Mouse (Mus musculus) embryo, embryonic 10 days (tissue): ENCODE measurements around the gene Ikzf2.
A peak's percentile ranks its signal among the peaks of the same experiment; 100 is the strongest.

Experiments used
- DNase-seq: peaks from one replicate; pipeline ENCODE4 v3.0.0-alpha.2; 2015; ENCODE audit warnings: low spot score

The Ikzf2 gene

GRCm38 (mm10) chr1:69659779-69660178 lies 27.3 kb downstream of the Ikzf2 start:
- DNase-seq: no peak

- DNase-seq: peak; percentile 13
These were observed 29.0 kb downstream of the Ikzf2 start for GRCm38 (mm10) chr1:69658051-69658450.

- DNase-seq: no peak
These were observed 29.6 kb downstream of the Ikzf2 start for GRCm38 (mm10) chr1:69657455-69657854.

- peak; percentile 44 for DNase-seq
These were observed 30.1 kb downstream of the Ikzf2 start for GRCm38 (mm10) chr1:69656929-69657328.

GRCm38 (mm10) chr1:69656047-69656782 lies 30.8 kb downstream of the Ikzf2 start:
- DNase-seq: no peak

- DNase-seq: no peak
These were observed 31.7 kb downstream of the Ikzf2 start for GRCm38 (mm10) chr1:69655368-69655767.

- DNase-seq: no peak
These were observed 32.1 kb downstream of the Ikzf2 start for GRCm38 (mm10) chr1:69654955-69655354.

- no peak for DNase-seq
These were observed 33.6 kb downstream of the Ikzf2 start for GRCm38 (mm10) chr1:69653419-69653818.

- DNase-seq: no peak
These were observed 43.9 kb downstream of the Ikzf2 start for GRCm38 (mm10) chr1:69643138-69643537.

- no peak for DNase-seq
These were observed 45.1 kb downstream of the Ikzf2 start for GRCm38 (mm10) chr1:69641986-69642385.

GRCm38 (mm10) chr1:69638321-69638720 lies 48.7 kb downstream of the Ikzf2 start:
- no peak for DNase-seq

- no peak for DNase-seq
These were observed 49.1 kb downstream of the Ikzf2 start for GRCm38 (mm10) chr1:69637907-69638306.

GRCm38 (mm10) chr1:69634259-69634658 lies 52.8 kb downstream of the Ikzf2 start:
- no peak for DNase-seq

- DNase-seq: no peak
These were observed 56.5 kb downstream of the Ikzf2 start for GRCm38 (mm10) chr1:69630508-69630907.

GRCm38 (mm10) chr1:69629513-69629912 lies 57.5 kb downstream of the Ikzf2 start:
- no peak for DNase-seq

- no peak for DNase-seq
These were observed 75.0 kb downstream of the Ikzf2 start for GRCm38 (mm10) chr1:69612076-69612475.

- DNase-seq: no peak
These were observed 75.8 kb downstream of the Ikzf2 start for GRCm38 (mm10) chr1:69611204-69611725.

- no peak for DNase-seq
These were observed 76.3 kb downstream of the Ikzf2 start for GRCm38 (mm10) chr1:69610791-69611190.

GRCm38 (mm10) chr1:69608846-69609245 lies 78.2 kb downstream of the Ikzf2 start:
- no peak for DNase-seq

- DNase-seq: no peak
These were observed 80.2 kb downstream of the Ikzf2 start for GRCm38 (mm10) chr1:69606844-69607243.

- DNase-seq: no peak
These were observed 82.8 kb downstream of the Ikzf2 start for GRCm38 (mm10) chr1:69604213-69604612.

- no peak for DNase-seq
These were observed 86.1 kb downstream of the Ikzf2 start for GRCm38 (mm10) chr1:69600954-69601353.

GRCm38 (mm10) chr1:69599074-69599772 lies 87.8 kb downstream of the Ikzf2 start:
- no peak for DNase-seq
